Mouse (Mus musculus) gastrocnemius, adult 8-10 months (tissue): ENCODE results near the gene Cyp4f15. TPM values are rescaled to one million over a fixed set of nuclear protein-coding genes. Genes with fewer than 3 reads are reported as not detected.

ENCODE experiments used
- total RNA-seq, 4 experiments: library from RNA; stranded (reverse); gene quantifications; 2 replicates each; pipeline ENCODE4 v1.2.4; 2022

The Cyp4f15 gene
- total RNA-seq, 4 experiments from 2014 or later = 0.13 TPM; not detected in 3

Other genes starting within 250 kb of the Cyp4f15 start
- 1 to 10 TPM; 1.2 to 6.3 (median 2.5) TPM for gene Cyp4f39, start 232.9 kb upstream of the Cyp4f15 start, total RNA-seq
- 1 to 10 TPM; 1.6 to 2.6 (median 1.7) TPM for gene Cyp4f17, start 179.6 kb upstream of the Cyp4f15 start, total RNA-seq
- 1 to 10 TPM in 2 of 4 experiments, under 1 TPM in 2; 0.48 to 1.9 (median 1.2) TPM for gene Cyp4f16, start 149.1 kb upstream of the Cyp4f15 start, total RNA-seq
- gene Cyp4f37, start 64.3 kb upstream of the Cyp4f15 start, total RNA-seq = not detected
- not detected for gene Cyp4f40, start 26.7 kb upstream of the Cyp4f15 start, total RNA-seq
- gene Zfp871, start 102.7 kb downstream of the Cyp4f15 start, total RNA-seq = 10 to 100 TPM; 20.6 to 27.2 (median 22.8) TPM
- under 1 TPM in 3 of 4 experiments, not detected in 1; 0.13 to 0.24 (median 0.22) TPM for gene Zfp811, start 124.3 kb downstream of the Cyp4f15 start, total RNA-seq
- 10 to 100 TPM in 1 of 4 experiments, 1 to 10 TPM in 3; 5.6 to 11.0 (median 7.9) TPM for gene Zfp799, start 144.6 kb downstream of the Cyp4f15 start, total RNA-seq
- 1 to 10 TPM; 4.8 to 8.5 (median 8.1) TPM for gene Zfp870, start 206.0 kb downstream of the Cyp4f15 start, total RNA-seq
- gene Cyp4f14, start 231.7 kb downstream of the Cyp4f15 start, total RNA-seq = under 1 TPM in 2 of 4 experiments, not detected in 2; 0.18 to 0.44 TPM